In the genomic region with DNA sequence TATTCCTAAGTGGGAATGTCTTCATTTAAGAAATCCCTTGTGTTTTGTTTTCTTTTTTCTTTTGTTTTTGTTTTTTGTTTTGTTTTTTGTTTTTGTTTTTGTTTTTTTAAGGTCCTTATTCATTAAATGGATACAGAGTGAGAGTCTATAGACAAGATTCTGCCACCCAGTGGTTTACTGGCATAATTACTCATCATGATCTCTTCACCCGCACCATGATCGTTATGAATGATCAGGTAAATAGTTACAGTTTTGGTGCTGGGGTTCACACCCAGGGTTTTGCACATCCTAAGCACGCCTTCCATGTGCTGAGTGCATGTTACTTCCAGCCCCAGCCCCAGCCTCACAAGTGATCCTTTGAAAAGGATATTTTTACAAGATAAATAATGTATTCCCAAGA, we compare ENCODE assay signal across 12 mouse cellular contexts.
DNase-seq lines count a peak whose midpoint lies in the region; ATAC-seq and TF ChIP-seq lines count a peak whose summit lies in the region.
"Had no signal": no experiment of that assay in that cellular context is flagged by ENCODE, and none has a peak within 500 bp of the region (broad histone marks: within the 10 kb centered on the region; RNA-seq: fewer than 3 reads in every experiment).

No protein-coding gene starts in this region.

- H3K4me1 ChIP-seq in lung, embryonic 14.5 days (ENCODE audit: insufficient read depth) = no peaks in the 10 kb centered on the region
- H3K4me1 ChIP-seq in lung, adult 2 months (ENCODE audit: control insufficient read depth, insufficient read depth, low read length) = peaks cover 15% of the 10 kb centered on the region
- H3K4me1 ChIP-seq in CH12.LX (ENCODE audit: control insufficient read depth in 1 of 2, insufficient read depth in 2 of 2) = peaks cover 5 to 82% of the 10 kb centered on the region in 2 experiments
- peaks cover 6% of the 10 kb centered on the region; the same call in 1 of the 2 replicates for H3K4me1 ChIP-seq in neural tube, embryonic 15.5 days

- no peak for TF ChIP-seq EP300 in CH12.LX (IDR thresholded peaks at IDR 0.05; ENCODE audit: low read length)

- H3K36me3 ChIP-seq in lung, embryonic 14.5 days (ENCODE audit: insufficient read depth) = peaks cover 35% of the 10 kb centered on the region
- H3K36me3 ChIP-seq in CH12.LX (replicated peaks in 1 of 2; ENCODE audit: control insufficient read depth in 1 of 2, insufficient read depth in 1 of 2, low read length in 1 of 2) = peaks cover 49 to 60% of the 10 kb centered on the region in 2 experiments
- peaks cover 17% of the 10 kb centered on the region for H3K36me3 ChIP-seq in neural tube, embryonic 15.5 days

- no peak overlapping the region for H3K9ac ChIP-seq in lung, embryonic 14.5 days
- H3K9ac ChIP-seq in CH12.LX (ENCODE audit: insufficient read depth, low read depth) = no peak overlapping the region
- H3K9ac ChIP-seq in neural tube, embryonic 15.5 days (replicated peaks) = no peak overlapping the region
- H3K9ac ChIP-seq: heart, embryonic 13.5 days had no signal

- no peak overlapping the region for H3K27ac ChIP-seq in lung, embryonic 14.5 days (ENCODE audit: low read depth)
- H3K27ac ChIP-seq in CH12.LX (ENCODE audit: insufficient read depth, low read depth) = no peak overlapping the region
- no peak overlapping the region for H3K27ac ChIP-seq in neural tube, embryonic 15.5 days (replicated peaks)
- H3K27ac ChIP-seq: heart, embryonic 13.5 days had no signal

- 85% methylated on average over 3 of the region's 3 CpGs for WGBS in lung, embryonic 14.5 days
- 69% methylated on average over 3 of the region's 3 CpGs for WGBS in lung, adult 2 months
- WGBS in neural tube, embryonic 15.5 days = 76% methylated on average over 3 of the region's 3 CpGs

- H3K27me3 ChIP-seq in lung, embryonic 14.5 days (ENCODE audit: insufficient read depth, low read length) = no peaks in the 10 kb centered on the region
- H3K27me3 ChIP-seq in CH12.LX (replicated peaks) = no peaks in the 10 kb centered on the region
- no peaks in the 10 kb centered on the region for H3K27me3 ChIP-seq in neural tube, embryonic 15.5 days (replicated peaks)
- H3K27me3 ChIP-seq: heart, embryonic 13.5 days had no signal

- TF ChIP-seq CTCF in lung, embryonic 14.5 days (IDR thresholded peaks at IDR 0.05; ENCODE audit: low read depth) = 0 out of 2 replicates have a peak, but pooled peaks have one; percentile 32
- TF ChIP-seq CTCF in lung, adult 2 months (IDR thresholded peaks at IDR 0.05; ENCODE audit: insufficient read depth, low read length) = no peak
- TF ChIP-seq CTCF in CH12.LX (conservative IDR thresholded peaks at IDR 0.05 in 1 of 2, IDR thresholded peaks at IDR 0.05 in 1 of 2; ENCODE audit: low read depth in 2 of 2, low read length in 2 of 2) = peak in 1 of 2 experiments; percentile 50; a peak in 2 of 4 replicates

- peaks cover 79% of the 10 kb centered on the region for H3K79me2 ChIP-seq in CH12.LX (replicated peaks; ENCODE audit: control insufficient read depth, extremely low read depth, insufficient read depth, poor library complexity, severe bottlenecking)

- TF ChIP-seq POLR2A in lung, adult 2 months (IDR thresholded peaks at IDR 0.05; ENCODE audit: borderline replicate concordance, extremely low read depth, low read depth, low read length) = no peak
- no peak for TF ChIP-seq POLR2A in CH12.LX (IDR thresholded peaks at IDR 0.05; ENCODE audit: low read depth, low read length)

- H3K9me3 ChIP-seq in lung, embryonic 14.5 days (ENCODE audit: low read depth, low read length) = no peaks in the 10 kb centered on the region
- no peaks in the 10 kb centered on the region for H3K9me3 ChIP-seq in CH12.LX (replicated peaks; ENCODE audit: low read length)
- H3K9me3 ChIP-seq in neural tube, embryonic 15.5 days (replicated peaks) = no peaks in the 10 kb centered on the region
- H3K9me3 ChIP-seq: heart, embryonic 13.5 days had no signal

- peak; percentile 36 for TF ChIP-seq RAD21 in CH12.LX (IDR thresholded peaks at IDR 0.05; ENCODE audit: low read depth, low read length)

- in situ Hi-C loops in CH12.LX (cut with MboI; ENCODE audit: low pct_ligation_motif_present, low pct_unique_long_range_greater_than_20kb, low sequenced_read_pairs) = no loop called here

- dilution Hi-C loops in CH12.LX (cut with MboI; ENCODE audit: extremely low pct_ligation_motif_present, extremely low pct_unique_long_range_greater_than_20kb, low sequenced_read_pairs) = no loop called here

- H3K4me2 ChIP-seq in lung, embryonic 14.5 days = no peak overlapping the region
- H3K4me2 ChIP-seq in CH12.LX (ENCODE audit: insufficient read depth, low read depth, poor library complexity, severe bottlenecking) = no peak overlapping the region
- no peak overlapping the region for H3K4me2 ChIP-seq in neural tube, embryonic 15.5 days
- H3K4me2 ChIP-seq: heart, embryonic 13.5 days had no signal

- no peak for ATAC-seq in lung, embryonic 14.5 days (ENCODE audit: insufficient read depth)
- peak; percentile 73 for ATAC-seq in inflammation-experienced regulatory T-cells, adult 6 months
- ATAC-seq in neural tube, embryonic 15.5 days (ENCODE audit: low FRiP score) = no peak

- DNase-seq in heart, adult 11 months = peak; percentile 83
- no peak for DNase-seq in heart, postnatal 4 days
- DNase-seq in lung, embryonic 14.5 days = peak; percentile 46
- no peak for DNase-seq in lung, adult 2 months
- DNase-seq in CH12.LX (ENCODE audit: extremely low read depth) = no peak
- DNase-seq in ovary, adult 18-20 months (ENCODE audit: low spot score) = no peak
- DNase-seq: kidney, postnatal 4 days; left cerebral cortex, postnatal 4 days; lung, postnatal 14 days had no signal

- H3K4me3 ChIP-seq in lung, embryonic 14.5 days (ENCODE audit: low read depth, low read length) = no peak overlapping the region
- H3K4me3 ChIP-seq in lung, adult 2 months (replicated peaks; ENCODE audit: extremely low read depth, low read depth, low read length) = no peak overlapping the region
- H3K4me3 ChIP-seq in CH12.LX (replicated peaks in 1 of 3; ENCODE audit: low read depth in 2 of 3, low read length in 2 of 3, poor library complexity in 1 of 3) = no peak overlapping the region
- no peak overlapping the region for H3K4me3 ChIP-seq in neural tube, embryonic 15.5 days (replicated peaks)
- H3K4me3 ChIP-seq: heart, embryonic 13.5 days had no signal

TF ChIP-seq in CH12.LX, 34 proteins besides CTCF, POLR2A, EP300 and RAD21:
- TF ChIP-seq SMC3 (IDR thresholded peaks at IDR 0.05; ENCODE audit: low read depth, low read length) (peak; percentile 38; the same call in 1 of the 2 replicates), MAZ (IDR thresholded peaks at IDR 0.05; ENCODE audit: low read depth, low read length) (no peak)

Comparison
In these comparisons a context has a peak if more than half of its experiments do, and no peak if none do; other contexts are left out.
1. DNase-seq: peak in heart, adult 11 months (single experiment) and lung, embryonic 14.5 days (single experiment); none in heart, postnatal 4 days (single experiment), lung, adult 2 months (single experiment), CH12.LX (single experiment) and ovary, adult 18-20 months (single experiment).